In the genomic region with DNA sequence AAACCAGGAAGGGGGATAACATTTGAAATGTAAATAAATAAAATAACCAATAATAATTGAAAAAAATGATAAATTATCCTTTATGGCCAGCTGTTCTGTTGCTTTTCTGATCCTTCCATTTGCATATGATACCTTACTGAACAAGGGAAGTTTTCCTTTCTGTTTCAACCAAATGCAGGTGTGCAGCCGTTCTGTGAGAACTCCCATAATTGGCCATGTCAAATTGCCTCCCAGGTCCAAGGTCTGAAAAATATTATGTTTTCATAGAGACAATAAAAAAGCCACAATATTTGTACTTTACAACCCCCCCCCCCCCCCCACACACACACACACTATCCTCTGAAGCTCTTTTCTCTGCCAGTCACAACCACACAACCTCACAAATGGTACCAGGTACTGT, we compare ENCODE assay signal across 13 mouse cellular contexts.
"Had no signal": no experiment of that assay in that cellular context is flagged by ENCODE, and none has a peak within 500 bp of the region (broad histone marks: within the 10 kb centered on the region; RNA-seq: fewer than 3 reads in every experiment).

No protein-coding gene starts in this region.

- H3K9ac ChIP-seq: liver, embryonic 13.5 days; stomach, embryonic 15.5 days had no signal

- H3K36me3 ChIP-seq: liver, embryonic 13.5 days; stomach, embryonic 15.5 days had no signal

- H3K27me3 ChIP-seq: liver, embryonic 13.5 days; stomach, embryonic 15.5 days had no signal

- H3K4me3 ChIP-seq: liver, embryonic 13.5 days; stomach, embryonic 15.5 days had no signal

- H3K4me2 ChIP-seq: liver, embryonic 13.5 days; midbrain, embryonic 11.5 days; stomach, embryonic 15.5 days had no signal

- DNase-seq: kidney, adult 2 months; kidney, postnatal 14 days; layer of hippocampus, postnatal 36 days; left cerebral cortex, postnatal 4 days; liver, embryonic 13.5 days; lung, adult 2 months; lung, postnatal 14 days; lung, postnatal 4 days; midbrain, embryonic 14.5 days; right cerebral cortex, postnatal 4 days; thymus, postnatal 36 days had no signal

- H3K27ac ChIP-seq: liver, embryonic 13.5 days; stomach, embryonic 15.5 days had no signal

- H3K9me3 ChIP-seq: liver, embryonic 13.5 days; stomach, embryonic 15.5 days had no signal

- H3K4me1 ChIP-seq: liver, embryonic 13.5 days; stomach, embryonic 15.5 days had no signal
